Mouse (Mus musculus): Measurements from ENCODE around the gene Bri3. TPM values are rescaled to one million over a fixed set of nuclear protein-coding genes. Genes with fewer than 3 reads are reported as not detected.
"Not testable (repeated sequence)": the region's sequence is repeated elsewhere in the genome, so short reads cannot be mapped to it uniquely, and the experiment has no call there.

Gene Bri3
- polyA plus RNA-seq, 1 experiment = 104 TPM

DNA sequence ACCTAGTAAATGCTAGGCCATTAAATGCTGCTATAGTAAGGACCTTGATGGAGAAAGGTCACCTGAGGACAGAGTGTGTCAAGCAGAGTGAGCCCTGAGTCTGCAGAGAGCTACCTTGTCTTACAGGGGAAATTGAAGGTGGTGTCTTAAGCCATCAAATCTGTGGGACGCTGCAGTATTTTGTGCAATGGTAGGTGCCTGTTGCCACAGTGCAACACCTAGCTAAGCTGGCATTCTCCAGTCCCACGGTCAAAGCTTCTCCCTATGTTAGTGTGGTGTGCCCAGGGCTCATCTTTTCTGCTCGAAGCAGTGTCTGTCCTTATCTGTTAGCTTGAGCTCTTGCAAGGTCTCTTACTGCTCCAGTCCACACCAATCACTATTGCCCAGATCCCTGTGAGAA is 78.5 kb downstream of the Bri3 start:
- TF ChIP-seq POLR2A (IDR thresholded peaks at IDR 0.05; ENCODE audit: extremely low read depth, insufficient read depth, low read length) (no peak), CTCF (IDR thresholded peaks at IDR 0.05; ENCODE audit: extremely low read depth, insufficient read depth, low read length) (no peak)
- H3K4me1 ChIP-seq (ENCODE audit: control insufficient read depth, insufficient read depth, low read length) = no peaks in the 10 kb centered on the region
- H3K4me3 ChIP-seq (ENCODE audit: insufficient read depth, low read length) = no peak overlapping the region
- no peak overlapping the region for H3K27ac ChIP-seq (ENCODE audit: insufficient read depth, low read length)

DNA sequence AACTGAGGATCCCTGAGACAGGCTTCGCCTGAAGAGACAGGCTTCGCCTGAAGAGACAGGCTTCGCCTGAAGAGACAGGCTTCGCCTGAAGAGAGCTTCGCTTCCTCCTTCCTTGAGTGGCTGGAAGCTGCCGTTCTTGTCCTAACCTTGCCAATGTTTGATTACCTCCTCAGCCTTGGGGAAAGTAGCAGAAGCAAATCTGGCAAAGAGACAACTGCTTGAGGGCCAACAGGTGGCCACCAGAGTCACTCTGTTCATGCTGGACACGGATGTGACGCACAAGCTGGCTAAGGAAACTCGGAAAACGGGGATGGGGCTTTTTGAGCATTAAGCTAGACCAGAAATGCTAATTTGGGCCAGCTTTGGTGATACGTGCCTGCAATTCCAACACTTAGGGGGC is 89.8 kb downstream of the Bri3 start:
- Histone ChIP-seq H3K4me3 (ENCODE audit: insufficient read depth, low read length) (no peak overlapping the region), H3K4me1 (ENCODE audit: control insufficient read depth, insufficient read depth, low read length) (no peaks in the 10 kb centered on the region), H3K27ac (ENCODE audit: insufficient read depth, low read length) (no peak overlapping the region)
- TF ChIP-seq POLR2A (IDR thresholded peaks at IDR 0.05; ENCODE audit: extremely low read depth, insufficient read depth, low read length) (no peak), CTCF (IDR thresholded peaks at IDR 0.05; ENCODE audit: extremely low read depth, insufficient read depth, low read length) (no peak)

DNA sequence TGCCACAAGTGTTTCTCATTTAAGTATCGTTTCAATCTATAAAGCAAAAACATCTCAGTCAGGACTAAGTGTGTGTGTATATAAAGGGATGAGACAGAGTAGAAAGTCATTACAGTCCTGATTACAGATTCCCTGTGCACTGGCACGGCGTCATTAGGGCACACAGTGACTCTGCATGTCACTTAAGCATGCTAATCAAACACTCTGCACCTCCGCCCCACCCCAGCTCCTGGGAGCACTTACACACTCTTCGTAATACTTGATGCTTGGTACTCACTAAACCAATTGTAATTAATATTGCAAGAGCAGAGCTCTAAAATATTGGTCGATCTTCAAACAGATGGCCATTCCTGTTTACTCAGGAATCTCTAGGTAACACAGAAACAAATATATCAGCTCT is 91.1 kb downstream of the Bri3 start:
- not testable (repeated sequence) for H3K27ac ChIP-seq (ENCODE audit: insufficient read depth, low read length); H3K4me1 ChIP-seq (ENCODE audit: control insufficient read depth, insufficient read depth, low read length); H3K4me3 ChIP-seq (ENCODE audit: insufficient read depth, low read length)

DNA sequence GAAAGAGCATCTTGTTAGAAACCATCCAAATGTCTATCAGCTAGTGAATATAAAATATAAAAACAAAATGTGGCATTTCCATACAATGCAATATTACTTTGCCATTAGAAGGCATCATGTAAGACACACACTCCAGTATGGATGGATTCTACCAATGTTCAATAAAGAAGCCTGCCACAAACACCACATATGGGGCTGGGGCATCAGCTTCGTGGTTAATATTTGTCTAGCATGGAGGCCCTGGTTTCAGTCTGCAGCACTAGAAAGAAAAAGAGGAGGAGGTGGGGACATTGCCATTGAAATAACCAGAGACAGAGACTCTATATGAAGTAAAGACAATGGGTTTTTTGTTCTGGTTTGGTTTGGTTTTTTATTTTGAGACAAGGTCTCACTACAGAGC is 94.5 kb downstream of the Bri3 start:
- Histone ChIP-seq H3K27ac (ENCODE audit: insufficient read depth, low read length) (no peak overlapping the region), H3K4me1 (ENCODE audit: control insufficient read depth, insufficient read depth, low read length) (no peaks in the 10 kb centered on the region), H3K4me3 (ENCODE audit: insufficient read depth, low read length) (no peak overlapping the region)
- no peak for TF ChIP-seq POLR2A (IDR thresholded peaks at IDR 0.05; ENCODE audit: extremely low read depth, insufficient read depth, low read length)
- no peak for TF ChIP-seq CTCF (IDR thresholded peaks at IDR 0.05; ENCODE audit: extremely low read depth, insufficient read depth, low read length)

DNA sequence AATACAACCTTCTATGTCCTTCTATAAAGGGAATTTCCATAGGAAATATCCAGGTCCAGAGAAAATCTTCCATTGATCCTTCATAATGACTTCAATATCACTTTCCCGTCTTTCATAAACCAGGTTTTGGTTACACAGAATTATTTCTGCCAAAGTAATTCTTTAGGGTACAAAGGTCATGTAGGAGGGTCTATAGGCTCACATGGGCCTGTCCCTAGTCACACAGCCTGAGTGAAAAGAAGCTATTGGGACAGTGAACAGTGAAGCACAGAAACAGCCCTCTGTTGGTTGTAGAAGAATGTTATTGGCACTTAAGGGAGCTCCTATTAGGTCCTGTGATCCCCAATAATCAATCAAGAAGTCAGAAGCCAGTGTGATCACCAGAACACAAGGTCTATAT is 96.8 kb downstream of the Bri3 start:
- Histone ChIP-seq H3K4me1 (ENCODE audit: control insufficient read depth, insufficient read depth, low read length) (no peaks in the 10 kb centered on the region), H3K4me3 (ENCODE audit: insufficient read depth, low read length) (no peak overlapping the region), H3K27ac (ENCODE audit: insufficient read depth, low read length) (no peak overlapping the region)
- no peak for TF ChIP-seq CTCF (IDR thresholded peaks at IDR 0.05; ENCODE audit: extremely low read depth, insufficient read depth, low read length)
- TF ChIP-seq POLR2A (IDR thresholded peaks at IDR 0.05; ENCODE audit: extremely low read depth, insufficient read depth, low read length) = no peak

DNA sequence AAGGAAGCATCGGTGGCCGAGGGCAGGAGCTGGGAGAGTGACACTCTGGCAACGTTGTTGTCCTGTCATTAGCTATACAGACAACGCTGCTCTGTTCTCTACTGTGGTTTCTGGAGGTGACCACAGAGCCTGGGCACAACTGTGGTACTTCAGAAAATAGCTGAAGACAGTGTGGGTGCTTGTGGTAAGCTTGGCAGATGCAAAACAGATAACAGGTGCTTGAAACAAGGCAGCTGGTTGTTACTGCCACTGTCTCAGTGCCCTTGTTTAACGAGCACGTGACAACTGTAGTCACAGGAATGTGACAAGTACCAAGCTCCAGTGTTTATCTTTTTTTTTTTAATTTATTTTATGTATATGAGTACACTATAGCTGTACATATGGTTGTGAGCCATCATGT is 100.4 kb downstream of the Bri3 start:
- TF ChIP-seq POLR2A (IDR thresholded peaks at IDR 0.05; ENCODE audit: extremely low read depth, insufficient read depth, low read length) (no peak), CTCF (IDR thresholded peaks at IDR 0.05; ENCODE audit: extremely low read depth, insufficient read depth, low read length) (no peak)
- no peak overlapping the region for H3K27ac ChIP-seq (ENCODE audit: insufficient read depth, low read length)
- H3K4me1 ChIP-seq (ENCODE audit: control insufficient read depth, insufficient read depth, low read length) = no peaks in the 10 kb centered on the region
- no peak overlapping the region for H3K4me3 ChIP-seq (ENCODE audit: insufficient read depth, low read length)

DNA sequence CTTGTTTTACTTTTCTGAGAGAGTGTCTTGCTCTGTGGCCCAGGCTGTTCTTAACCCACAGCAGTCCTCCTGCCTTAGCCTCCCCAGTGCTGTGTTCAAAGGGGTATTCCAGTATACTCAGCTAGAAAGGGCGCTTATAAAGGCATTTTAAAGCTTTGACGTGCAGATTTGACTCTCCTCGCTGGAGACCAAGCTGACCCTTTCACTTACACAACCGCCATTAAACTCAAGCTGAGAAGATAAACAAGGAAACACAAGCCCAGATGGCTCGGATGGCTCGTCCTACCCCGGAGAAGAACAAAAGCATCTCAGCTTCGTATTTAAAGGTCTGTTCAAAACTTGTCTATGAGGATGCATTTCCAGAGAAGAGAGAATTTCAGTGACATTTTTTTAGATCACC is 106.9 kb downstream of the Bri3 start:
- Histone ChIP-seq H3K4me1 (ENCODE audit: control insufficient read depth, insufficient read depth, low read length) (no peaks in the 10 kb centered on the region), H3K4me3 (ENCODE audit: insufficient read depth, low read length) (no peak overlapping the region), H3K27ac (ENCODE audit: insufficient read depth, low read length) (no peak overlapping the region)
- TF ChIP-seq POLR2A (IDR thresholded peaks at IDR 0.05; ENCODE audit: extremely low read depth, insufficient read depth, low read length) (no peak), CTCF (IDR thresholded peaks at IDR 0.05; ENCODE audit: extremely low read depth, insufficient read depth, low read length) (no peak)

DNA sequence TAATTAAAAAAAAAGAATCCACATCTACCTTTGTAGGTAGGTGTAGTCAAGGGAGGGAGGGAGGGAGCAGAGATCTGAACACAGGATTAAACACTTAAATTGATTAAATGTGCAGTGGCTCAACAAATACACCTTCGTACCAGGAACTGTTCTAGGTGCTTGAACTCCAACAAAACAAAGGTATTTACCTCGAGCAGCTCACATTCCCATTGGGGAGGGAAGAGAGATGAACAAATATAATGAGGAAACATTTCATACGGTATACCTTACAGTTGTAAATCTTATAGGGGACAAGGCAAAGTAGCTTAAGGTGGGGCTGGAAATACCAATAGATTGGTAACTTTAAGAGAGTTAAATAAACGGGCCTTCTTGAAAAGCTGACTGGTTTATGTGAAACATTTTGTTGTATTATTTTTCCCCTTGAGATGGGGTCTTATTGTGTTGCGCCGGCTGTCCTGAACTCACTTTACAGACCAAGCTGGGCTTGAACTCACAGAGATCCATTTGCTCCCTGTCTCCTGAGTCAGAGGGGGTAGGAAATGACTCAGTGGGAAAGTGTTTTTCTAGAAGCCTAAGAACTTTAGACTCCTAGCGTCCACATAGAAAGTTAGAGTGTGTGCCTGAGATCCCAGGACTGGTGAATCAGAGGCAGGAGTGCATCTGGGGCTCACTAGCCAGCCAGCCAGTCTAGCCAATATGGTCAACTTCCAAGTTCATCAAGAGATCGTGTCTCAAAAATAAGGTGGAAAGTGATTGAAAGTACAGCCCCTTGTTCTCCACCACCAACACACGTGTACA is 108.2 kb downstream of the Bri3 start:
- TF ChIP-seq CTCF (IDR thresholded peaks at IDR 0.05; ENCODE audit: extremely low read depth, insufficient read depth, low read length) (no peak), POLR2A (IDR thresholded peaks at IDR 0.05; ENCODE audit: extremely low read depth, insufficient read depth, low read length) (no peak)
- H3K4me3 ChIP-seq (ENCODE audit: insufficient read depth, low read length) = no peak overlapping the region
- H3K27ac ChIP-seq (ENCODE audit: insufficient read depth, low read length) = no peak overlapping the region

DNA sequence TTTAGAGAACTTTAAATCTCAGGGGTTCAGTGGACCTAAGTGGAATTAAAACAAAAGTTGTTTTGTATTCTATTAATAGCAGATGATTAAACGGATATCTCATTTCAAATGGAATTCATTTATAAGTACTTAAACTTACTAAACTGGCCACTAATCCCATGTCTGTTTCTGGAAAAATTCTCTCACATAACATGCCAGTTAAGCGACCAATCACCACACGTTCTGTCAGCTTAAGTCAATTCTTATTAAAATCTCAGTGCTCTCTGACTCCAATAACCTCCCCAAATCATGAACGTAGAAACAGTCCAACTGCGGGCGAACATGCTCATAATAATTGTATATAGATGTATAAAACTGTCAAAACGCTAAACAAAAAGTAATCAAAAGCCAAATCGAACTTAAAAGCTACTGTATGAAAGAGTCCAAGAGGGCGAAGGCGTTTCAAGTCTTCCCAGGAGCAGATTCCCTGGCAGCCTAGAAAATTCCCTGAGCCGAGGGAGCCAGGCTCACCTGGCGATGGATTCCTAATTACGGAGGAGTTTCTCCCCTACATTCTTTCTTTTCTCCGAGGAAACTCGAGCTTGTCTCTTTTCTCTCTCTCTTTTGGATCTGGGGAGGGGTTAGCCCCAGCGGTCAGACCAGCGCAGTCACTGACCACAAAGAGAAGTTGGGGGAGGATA is 112.7 kb downstream of the Bri3 start:
- Histone ChIP-seq H3K4me3 (ENCODE audit: insufficient read depth, low read length) (peak overlapping the region; percentile 38; the same call in 1 of the 2 replicates), H3K27ac (ENCODE audit: insufficient read depth, low read length) (no peak overlapping the region), H3K4me1 (ENCODE audit: control insufficient read depth, insufficient read depth, low read length) (no peaks in the 10 kb centered on the region)
- TF ChIP-seq CTCF (IDR thresholded peaks at IDR 0.05; ENCODE audit: extremely low read depth, insufficient read depth, low read length) (no peak), POLR2A (IDR thresholded peaks at IDR 0.05; ENCODE audit: extremely low read depth, insufficient read depth, low read length) (no peak)

More for the DNA sequence above, 108.2 kb downstream of the Bri3 start:
- H3K4me1 ChIP-seq (ENCODE audit: control insufficient read depth, insufficient read depth, low read length) = no peaks in the 10 kb centered on the region

DNA sequence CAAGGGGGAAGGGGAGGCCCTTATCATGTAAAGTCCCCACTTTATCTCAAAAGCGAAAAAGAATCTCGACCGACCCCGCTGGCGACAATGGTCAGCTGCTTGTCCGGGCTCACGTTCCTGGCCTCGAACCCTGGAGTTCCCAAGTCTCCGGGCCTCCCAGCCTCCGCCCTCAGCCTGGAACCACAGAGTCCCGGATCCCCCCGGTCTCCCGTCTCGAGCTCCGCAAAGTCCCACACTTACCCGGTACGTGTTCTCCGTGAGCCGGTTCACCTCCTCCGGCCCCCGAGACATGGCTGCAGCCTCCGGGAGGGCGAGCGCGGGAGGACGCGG is 113.3 kb downstream of the Bri3 start:
- H3K27ac ChIP-seq (ENCODE audit: insufficient read depth, low read length) = no peak overlapping the region
- no peak for TF ChIP-seq CTCF (IDR thresholded peaks at IDR 0.05; ENCODE audit: extremely low read depth, insufficient read depth, low read length)
- TF ChIP-seq POLR2A (IDR thresholded peaks at IDR 0.05; ENCODE audit: extremely low read depth, insufficient read depth, low read length) = no peak

More for the DNA sequence above, 113.3 kb downstream of the Bri3 start:
- H3K4me1 ChIP-seq (ENCODE audit: control insufficient read depth, insufficient read depth, low read length) = no peaks in the 10 kb centered on the region
- peak overlapping the region; percentile 38 for H3K4me3 ChIP-seq (ENCODE audit: insufficient read depth, low read length)
